Comparison of ENCODE assay signal across 17 mouse cellular contexts in genomic region chr1:56795016-56795608, GRCm38 (mm10).
DNase-seq lines count a peak whose midpoint lies in the region; ATAC-seq lines count a peak whose summit lies in the region.
"Had no signal": no experiment of that assay in that cellular context is flagged by ENCODE, and none has a peak within 500 bp of the region (broad histone marks: within the 10 kb centered on the region; RNA-seq: fewer than 3 reads in every experiment).

No protein-coding gene starts in this region.

- intact Hi-C loops in heart, postnatal 14 days (cut with DNase I), result no loop called here

- 73% methylated on average over 19 of the region's 19 CpGs for WGBS in embryonic facial prominence, embryonic 11.5 days
- WGBS in embryonic facial prominence, embryonic 10.5 days, result 79% methylated on average over 19 of the region's 19 CpGs
- WGBS in heart, embryonic 16.5 days, result 73% methylated on average over 19 of the region's 19 CpGs

- H3K4me1 ChIP-seq in embryonic facial prominence, embryonic 11.5 days (ENCODE audit: control insufficient read depth, insufficient read depth, low read length), result no peaks in the 10 kb centered on the region
- no peaks in the 10 kb centered on the region for H3K4me1 ChIP-seq in embryonic facial prominence, embryonic 10.5 days
- H3K4me1 ChIP-seq in heart, embryonic 16.5 days (ENCODE audit: control insufficient read depth, insufficient read depth, low read length), result no peaks in the 10 kb centered on the region
- H3K4me1 ChIP-seq: forebrain, embryonic 12.5 days; limb, embryonic 15.5 days; neural tube, embryonic 13.5 days had no signal

- no peaks in the 10 kb centered on the region for H3K9me3 ChIP-seq in embryonic facial prominence, embryonic 11.5 days (replicated peaks; ENCODE audit: control insufficient read depth, low read length)
- H3K9me3 ChIP-seq in embryonic facial prominence, embryonic 10.5 days, result no peaks in the 10 kb centered on the region
- H3K9me3 ChIP-seq in heart, embryonic 16.5 days (replicated peaks; ENCODE audit: control insufficient read depth, low read length), result no peaks in the 10 kb centered on the region
- H3K9me3 ChIP-seq: forebrain, embryonic 12.5 days; limb, embryonic 15.5 days; neural tube, embryonic 13.5 days had no signal

- H3K27ac ChIP-seq in embryonic facial prominence, embryonic 11.5 days (replicated peaks; ENCODE audit: low read depth, low read length), result no peak overlapping the region
- no peak overlapping the region for H3K27ac ChIP-seq in embryonic facial prominence, embryonic 10.5 days (replicated peaks)
- no peak overlapping the region for H3K27ac ChIP-seq in heart, embryonic 16.5 days (ENCODE audit: low read length)
- H3K27ac ChIP-seq: forebrain, embryonic 12.5 days; limb, embryonic 15.5 days; neural tube, embryonic 13.5 days had no signal

- H3K4me3 ChIP-seq in embryonic facial prominence, embryonic 11.5 days (ENCODE audit: low read depth, low read length), result no peak overlapping the region
- H3K4me3 ChIP-seq in embryonic facial prominence, embryonic 10.5 days, result no peak overlapping the region
- H3K4me3 ChIP-seq in heart, embryonic 16.5 days (ENCODE audit: low read length), result no peak overlapping the region
- H3K4me3 ChIP-seq: forebrain, embryonic 12.5 days; limb, embryonic 15.5 days; neural tube, embryonic 13.5 days had no signal

- no peaks in the 10 kb centered on the region for H3K36me3 ChIP-seq in embryonic facial prominence, embryonic 11.5 days (replicated peaks; ENCODE audit: control insufficient read depth, insufficient read depth, low read depth, low read length)
- H3K36me3 ChIP-seq in embryonic facial prominence, embryonic 10.5 days (replicated peaks), result peaks cover 32% of the 10 kb centered on the region
- no peaks in the 10 kb centered on the region for H3K36me3 ChIP-seq in heart, embryonic 16.5 days (ENCODE audit: control insufficient read depth, insufficient read depth)

- H3K4me2 ChIP-seq in embryonic facial prominence, embryonic 11.5 days (ENCODE audit: low read depth, low read length), result no peak overlapping the region
- peak overlapping the region; percentile 30 for H3K4me2 ChIP-seq in heart, embryonic 16.5 days (ENCODE audit: low read depth, low read length)
- H3K4me2 ChIP-seq: forebrain, embryonic 12.5 days; limb, embryonic 15.5 days; midbrain, embryonic 11.5 days; neural tube, embryonic 13.5 days had no signal

- H3K27me3 ChIP-seq in embryonic facial prominence, embryonic 11.5 days (ENCODE audit: control insufficient read depth, insufficient read depth, low read length), result no peaks in the 10 kb centered on the region
- H3K27me3 ChIP-seq in embryonic facial prominence, embryonic 10.5 days (replicated peaks; ENCODE audit: low read depth, poor library complexity, severe bottlenecking), result no peaks in the 10 kb centered on the region
- H3K27me3 ChIP-seq in heart, embryonic 16.5 days (ENCODE audit: control insufficient read depth, insufficient read depth, low read length), result no peaks in the 10 kb centered on the region
- H3K27me3 ChIP-seq: forebrain, embryonic 12.5 days; limb, embryonic 15.5 days; neural tube, embryonic 13.5 days had no signal

- no peak for ATAC-seq in embryonic facial prominence, embryonic 11.5 days (replicated peaks; ENCODE audit: insufficient number of reproducible peaks, low FRiP score, low TSS enrichment, low read depth)
- ATAC-seq in heart, embryonic 16.5 days (replicated peaks; ENCODE audit: extremely low read depth, insufficient read depth, low FRiP score), result no peak
- peak; percentile 85 for ATAC-seq in common myeloid progenitor, adult 5-6 weeks (replicated peaks; ENCODE audit: low read depth, poor library complexity, severe bottlenecking)
- ATAC-seq in megakaryocyte, adult 5-6 weeks (ENCODE audit: poor library complexity, severe bottlenecking), result peak; percentile 89

- peak; percentile 14 for DNase-seq in embryonic facial prominence, embryonic 11.5 days (ENCODE audit: low spot score)
- DNase-seq in embryonic facial prominence, embryonic 10.5 days (ENCODE audit: low spot score), result no peak
- DNase-seq in heart, postnatal 14 days, result no peak
- DNase-seq in cerebellum, adult 8-10 months, result no peak
- DNase-seq in left cerebral cortex, adult 11 months (ENCODE audit: low spot score), result no peak
- DNase-seq: cerebellum, adult 11-12 months; kidney, adult 9 months; kidney, postnatal 4 days; lung, postnatal 14 days; right cerebral cortex, postnatal 4 days had no signal

- no peak overlapping the region for H3K9ac ChIP-seq in embryonic facial prominence, embryonic 11.5 days (replicated peaks; ENCODE audit: low read length)
- no peak overlapping the region for H3K9ac ChIP-seq in heart, embryonic 16.5 days (ENCODE audit: low read length)
- H3K9ac ChIP-seq: forebrain, embryonic 12.5 days; limb, embryonic 15.5 days; neural tube, embryonic 13.5 days had no signal

Comparison
In these comparisons a context has a peak if more than half of its experiments do, and no peak if none do; other contexts are left out.
1. ATAC-seq: peak in common myeloid progenitor, adult 5-6 weeks (single experiment) and megakaryocyte, adult 5-6 weeks (single experiment); none in embryonic facial prominence, embryonic 11.5 days (single experiment) and heart, embryonic 16.5 days (single experiment).